8 mouse cellular contexts compared by ENCODE assay signal in the genomic region with DNA sequence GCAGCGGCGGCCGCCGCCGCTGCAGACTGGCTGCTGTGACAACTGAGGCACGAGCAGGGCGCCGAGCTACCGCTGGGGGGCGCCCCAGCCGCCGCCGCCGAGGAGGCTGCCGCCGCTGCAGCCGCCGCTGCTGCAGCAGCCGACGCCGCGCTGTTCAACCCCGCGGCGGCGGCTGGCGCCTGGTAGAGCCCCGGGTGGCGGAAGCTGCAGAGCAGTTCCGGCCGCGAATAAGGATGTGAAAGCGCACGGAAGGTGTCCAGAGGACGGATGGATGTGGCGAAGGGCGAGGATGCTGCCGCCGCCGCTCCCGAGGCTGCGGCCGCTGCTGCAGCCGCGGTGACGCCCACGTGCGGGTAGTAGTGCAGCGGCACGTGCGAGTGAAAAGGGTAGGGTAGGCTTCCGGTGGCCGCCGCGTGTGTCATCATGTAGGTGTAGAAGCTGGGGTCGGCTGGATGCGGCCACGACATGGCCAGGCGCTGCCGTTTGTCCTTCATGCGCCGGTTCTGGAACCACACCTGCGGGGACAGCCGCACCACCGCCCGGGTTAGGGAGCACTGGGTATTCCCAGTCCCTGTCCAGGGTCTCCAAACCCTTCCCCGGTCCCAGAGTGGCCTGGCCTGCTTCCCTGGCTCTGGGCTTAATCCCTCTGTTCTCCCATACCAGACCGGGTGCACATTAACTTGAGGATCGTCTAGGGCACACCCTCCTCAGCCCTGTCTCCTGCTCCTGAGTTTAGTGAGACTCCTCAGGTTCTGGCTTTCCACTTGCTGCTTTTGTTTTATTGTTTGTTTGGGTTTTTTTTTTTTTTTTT. TPM values are rescaled to one million over a fixed set of nuclear protein-coding genes. Genes with fewer than 3 reads are reported as not detected.
DNase-seq lines count a peak whose midpoint lies in the region; ATAC-seq lines count a peak whose summit lies in the region.

No protein-coding gene starts in this region.

- peak overlapping the region; percentile 35 for H3K4me3 ChIP-seq in kidney, embryonic 16.5 days (ENCODE audit: low read length)
- H3K4me3 ChIP-seq in hindbrain, embryonic 15.5 days: peak overlapping the region; percentile 36
- peak overlapping the region; percentile 29 for H3K4me3 ChIP-seq in midbrain, embryonic 11.5 days (ENCODE audit: low read depth, low read length)

- no peak overlapping the region for H3K27ac ChIP-seq in kidney, embryonic 16.5 days (ENCODE audit: low read length)
- H3K27ac ChIP-seq in hindbrain, embryonic 15.5 days (replicated peaks): 0 out of 2 replicates have a peak overlapping the region, but pooled peaks have one; percentile 30
- H3K27ac ChIP-seq in midbrain, embryonic 11.5 days (ENCODE audit: low read depth, low read length): no peak overlapping the region

- no peaks in the 10 kb centered on the region for H3K36me3 ChIP-seq in kidney, embryonic 16.5 days (ENCODE audit: insufficient read depth, low read length)
- H3K36me3 ChIP-seq in hindbrain, embryonic 15.5 days: no peaks in the 10 kb centered on the region
- H3K36me3 ChIP-seq in midbrain, embryonic 11.5 days (ENCODE audit: control insufficient read depth, insufficient read depth, low read length): no peaks in the 10 kb centered on the region

- WGBS in kidney, embryonic 16.5 days: under 1% methylated on average over 57 of the region's 69 CpGs
- WGBS in hindbrain, embryonic 15.5 days: under 1% methylated on average over 59 of the region's 69 CpGs
- WGBS in midbrain, embryonic 11.5 days: under 1% methylated on average over 68 of the region's 69 CpGs

- H3K9ac ChIP-seq in kidney, embryonic 16.5 days (replicated peaks; ENCODE audit: low read length): no peak overlapping the region
- 0 out of 2 replicates have a peak overlapping the region, but pooled peaks have one; percentile 23 for H3K9ac ChIP-seq in hindbrain, embryonic 15.5 days
- no peak overlapping the region for H3K9ac ChIP-seq in midbrain, embryonic 11.5 days (ENCODE audit: low read length)

- ATAC-seq in kidney, embryonic 16.5 days (ENCODE audit: low FRiP score, low TSS enrichment): 0 out of 2 replicates have a peak, but pooled peaks have one; percentile 25
- ATAC-seq in hindbrain, embryonic 15.5 days (ENCODE audit: low FRiP score, low read depth): no peak
- peak; percentile 59 for ATAC-seq in midbrain, embryonic 11.5 days (ENCODE audit: low FRiP score)

- peaks cover 4% of the 10 kb centered on the region; the same call in 1 of the 2 replicates for H3K4me1 ChIP-seq in kidney, embryonic 16.5 days (ENCODE audit: insufficient read depth, low read length)
- H3K4me1 ChIP-seq in hindbrain, embryonic 15.5 days (replicated peaks): peaks cover 11% of the 10 kb centered on the region
- H3K4me1 ChIP-seq in midbrain, embryonic 11.5 days (ENCODE audit: control insufficient read depth, insufficient read depth, low read length): peaks cover 4% of the 10 kb centered on the region; the same call in 1 of the 2 replicates

- peak overlapping the region; percentile 49 for H3K4me2 ChIP-seq in kidney, embryonic 16.5 days (replicated peaks; ENCODE audit: low read depth, low read length)
- H3K4me2 ChIP-seq in hindbrain, embryonic 15.5 days: peak overlapping the region; percentile 59
- H3K4me2 ChIP-seq in midbrain, embryonic 11.5 days: peak overlapping the region; percentile 37

- no peaks in the 10 kb centered on the region for H3K9me3 ChIP-seq in kidney, embryonic 16.5 days (ENCODE audit: low read length)
- no peaks in the 10 kb centered on the region for H3K9me3 ChIP-seq in hindbrain, embryonic 15.5 days
- H3K9me3 ChIP-seq in midbrain, embryonic 11.5 days (ENCODE audit: control insufficient read depth, low read length): no peaks in the 10 kb centered on the region

- peaks cover 80% of the 10 kb centered on the region for H3K27me3 ChIP-seq in kidney, embryonic 16.5 days (ENCODE audit: insufficient read depth, low read length)
- H3K27me3 ChIP-seq in hindbrain, embryonic 15.5 days: peaks cover 55% of the 10 kb centered on the region
- peaks cover 87% of the 10 kb centered on the region for H3K27me3 ChIP-seq in midbrain, embryonic 11.5 days (ENCODE audit: control insufficient read depth, insufficient read depth, low read length)

- no peak for DNase-seq in kidney, adult 8-10 months
- peak; percentile 46 for DNase-seq in embryo, embryonic 10 days (ENCODE audit: low spot score)
- DNase-seq in midbrain, embryonic 11.5 days (ENCODE audit: low spot score, missing footprints): peak; percentile 97
- peak; percentile 34 for DNase-seq in yolk sac, embryonic 10.5 days (ENCODE audit: low spot score)
- no peak for DNase-seq in spleen, adult 12 weeks (ENCODE audit: low spot score)
- DNase-seq in right cerebral cortex, postnatal 10 days (ENCODE audit: low spot score in 2 of 2): no peak

RNA-seq across cellular contexts. Expression of gene Evx2, which starts 3.3 kb away (rescaled TPM):
- polyA plus RNA-seq in kidney, embryonic 16.5 days (2015; fragmentation: Nextera tagmentation; extraction: Ambion mirVana): not detected in 2 replicates
- polyA plus RNA-seq in hindbrain, embryonic 15.5 days (2015; fragmentation: Nextera tagmentation; extraction: Ambion mirVana): 0.76 and 0.87 TPM in 2 replicates
- polyA plus RNA-seq in midbrain, embryonic 11.5 days (2014; fragmentation: Nextera tagmentation; extraction: Ambion mirVana): 1.5 and 1.9 TPM in 2 replicates

RNA-seq across cellular contexts. Expression of gene Hoxd13, which starts 12.1 kb away (rescaled TPM):
- polyA plus RNA-seq in kidney, embryonic 16.5 days (2015; fragmentation: Nextera tagmentation; extraction: Ambion mirVana): 0.24 and 0.36 TPM in 2 replicates
- not detected in 2 replicates for polyA plus RNA-seq in hindbrain, embryonic 15.5 days (2015; fragmentation: Nextera tagmentation; extraction: Ambion mirVana)
- polyA plus RNA-seq in midbrain, embryonic 11.5 days (2014; fragmentation: Nextera tagmentation; extraction: Ambion mirVana): not detected in 2 replicates

RNA-seq across cellular contexts. Expression of gene Hoxd12, which starts 18.8 kb away (rescaled TPM):
- polyA plus RNA-seq in kidney, embryonic 16.5 days (2015; fragmentation: Nextera tagmentation; extraction: Ambion mirVana): 4.5 and 4.7 TPM in 2 replicates
- not detected in 2 replicates for polyA plus RNA-seq in hindbrain, embryonic 15.5 days (2015; fragmentation: Nextera tagmentation; extraction: Ambion mirVana)
- not detected in 2 replicates for polyA plus RNA-seq in midbrain, embryonic 11.5 days (2014; fragmentation: Nextera tagmentation; extraction: Ambion mirVana)

RNA-seq across cellular contexts. Expression of gene Hoxd11, which starts 23.3 kb away (rescaled TPM):
- 13.9 and 17.9 TPM in 2 replicates for polyA plus RNA-seq in kidney, embryonic 16.5 days (2015; fragmentation: Nextera tagmentation; extraction: Ambion mirVana)
- polyA plus RNA-seq in hindbrain, embryonic 15.5 days (2015; fragmentation: Nextera tagmentation; extraction: Ambion mirVana): not detected in 2 replicates
- polyA plus RNA-seq in midbrain, embryonic 11.5 days (2014; fragmentation: Nextera tagmentation; extraction: Ambion mirVana): not detected in 2 replicates

RNA-seq across cellular contexts. Expression of gene Hoxd10, which starts 35.7 kb away (rescaled TPM):
- 33.5 and 38.5 TPM in 2 replicates for polyA plus RNA-seq in kidney, embryonic 16.5 days (2015; fragmentation: Nextera tagmentation; extraction: Ambion mirVana)
- not detected in 2 replicates for polyA plus RNA-seq in hindbrain, embryonic 15.5 days (2015; fragmentation: Nextera tagmentation; extraction: Ambion mirVana)
- not detected in 2 replicates for polyA plus RNA-seq in midbrain, embryonic 11.5 days (2014; fragmentation: Nextera tagmentation; extraction: Ambion mirVana)

Comparison
In these comparisons a context has a peak if more than half of its experiments do, and no peak if none do; other contexts are left out.
1. DNase-seq: peak in embryo, embryonic 10 days (single experiment), midbrain, embryonic 11.5 days (single experiment) and yolk sac, embryonic 10.5 days (single experiment); none in kidney, adult 8-10 months (0 of 2), spleen, adult 12 weeks (single experiment) and right cerebral cortex, postnatal 10 days (0 of 2).
2. Peak in every context shown above with its lines, with median percentiles within 50 percentile points of each other: H3K4me2 ChIP-seq and H3K4me3 ChIP-seq.